Mouse (Mus musculus) stomach, embryonic 14.5 days (tissue): ENCODE results near the gene Psmb8. TPM values are rescaled to one million over a fixed set of nuclear protein-coding genes. Genes with fewer than 3 reads are reported as not detected.

Experiments
- ATAC-seq: fragments of 200-750 bp; cut with Nextera tagmentation; 2 replicates; pipeline ENCODE4 v1.8.0; 2017; ENCODE audit warnings: low read depth, moderate TSS enrichment; ENCODE audit not compliant: insufficient number of reproducible peaks, insufficient read depth, low FRiP score
- H3K27ac ChIP-seq: fragments of 300-500 bp; sonication (generic); 2 replicates; pipeline ENCODE4 v1.5.1; 2014; ENCODE audit warnings: mild to moderate bottlenecking, low read length, moderate library complexity, mixed read lengths
- H3K27me3 ChIP-seq: fragments of 300-500 bp; sonication (generic); 2 replicates; pipeline ENCODE4 v1.6.1; 2014; ENCODE audit warnings: low read length, control low read depth, mixed read lengths; ENCODE audit not compliant: control insufficient read depth, insufficient read depth
- H3K36me3 ChIP-seq: fragments of 300-500 bp; sonication (generic); 2 replicates; pipeline ENCODE4 v1.6.1; 2014; ENCODE audit warnings: mild to moderate bottlenecking, control low read depth, low read length, moderate library complexity, mixed read lengths; ENCODE audit not compliant: control insufficient read depth, insufficient read depth
- H3K4me1 ChIP-seq: fragments of 300-500 bp; sonication (generic); 2 replicates; pipeline ENCODE4 v1.6.1; 2014; ENCODE audit warnings: low read length, control low read depth, mixed read lengths; ENCODE audit not compliant: control insufficient read depth, insufficient read depth
- H3K4me2 ChIP-seq: fragments of 300-500 bp; sonication (generic); replicated peaks from 2 replicates; pipeline ENCODE4 v1.6.1; 2014; ENCODE audit warnings: low read depth, low read length, control low read depth
- H3K4me3 ChIP-seq: fragments of 300-500 bp; sonication (generic); 2 replicates; pipeline ENCODE4 v1.5.1; 2014; ENCODE audit warnings: low read depth, low read length, control low read depth
- H3K9ac ChIP-seq: fragments of 300-500 bp; sonication (generic); replicated peaks from 2 replicates; pipeline ENCODE4 v1.6.1; 2014; ENCODE audit warnings: low read depth, mild to moderate bottlenecking, control low read depth, low read length, moderate library complexity, mixed read lengths
- H3K9me3 ChIP-seq: fragments of 300-500 bp; sonication (generic); 2 replicates; pipeline ENCODE4 v1.6.1; 2016; ENCODE audit warnings: low read depth, low read length, control low read depth; ENCODE audit not compliant: control insufficient read depth
- WGBS: fragments of 180-500 bp; shearing (Covaris S2); extraction: QIAGEN DNeasy Blood & Tissue Kit; methylation state at CpG from one replicate; pipeline ENCODE4 v1.1.7; 2014; 5-methylcytosine and 5-hydroxymethylcytosine counted together
- polyA plus RNA-seq: library from polyadenylated mRNA; unstranded; fragments of >200 nt; fragmentation: Nextera tagmentation; extraction: Ambion mirVana; gene quantifications from 2 replicates; pipeline ENCODE4 v1.2.1, GENCODE M21; 2014

Gene Psmb8
- polyA plus RNA-seq, 1 experiment from 2014 or later: 8.3 TPM

DNA sequence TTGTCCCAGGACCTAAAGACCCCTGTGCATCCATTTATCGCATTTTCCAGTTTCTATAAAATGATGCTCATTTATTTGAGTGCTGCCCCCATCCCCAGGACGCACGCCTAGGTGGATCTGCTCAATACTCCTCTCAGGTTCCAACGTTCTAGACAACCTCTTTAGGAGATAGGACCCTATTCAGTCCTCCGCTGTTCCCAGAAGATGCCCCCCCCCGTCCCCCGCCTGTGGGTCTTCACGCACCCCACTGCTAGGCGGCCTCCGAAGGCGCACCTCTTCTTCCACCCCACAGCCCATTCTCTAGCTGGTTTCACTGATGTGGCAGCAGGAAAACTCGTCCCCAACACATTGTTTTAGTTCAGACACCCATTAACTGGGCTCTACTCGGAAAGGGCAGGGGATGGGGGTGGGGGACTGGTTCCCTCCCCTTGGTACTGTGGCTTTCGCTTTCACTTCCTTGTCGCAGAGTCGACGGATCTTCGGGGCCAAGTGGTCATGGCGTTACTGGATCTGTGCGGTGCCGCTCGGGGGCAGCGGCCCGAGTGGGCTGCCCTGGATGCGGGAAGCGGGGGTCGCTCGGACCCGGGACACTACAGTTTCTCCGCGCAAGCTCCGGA is 491 bp downstream of the Psmb8 start:
- Histone ChIP-seq H3K36me3 (no peaks in the 10 kb centered on the region), H3K9me3 (no peaks in the 10 kb centered on the region), H3K4me3 (peak overlapping the region; percentile 40), H3K27ac (no peak overlapping the region), H3K9ac (0 out of 2 replicates have a peak overlapping the region, but pooled peaks have one; percentile 21), H3K27me3 (peaks cover 35% of the 10 kb centered on the region), H3K4me2 (peak overlapping the region; percentile 62), H3K4me1 (0 out of 2 replicates have a peak, but pooled peaks cover 5% of the 10 kb centered on the region)
- 3% methylated on average over 32 of the region's 32 CpGs for WGBS
- no peak for ATAC-seq

DNA sequence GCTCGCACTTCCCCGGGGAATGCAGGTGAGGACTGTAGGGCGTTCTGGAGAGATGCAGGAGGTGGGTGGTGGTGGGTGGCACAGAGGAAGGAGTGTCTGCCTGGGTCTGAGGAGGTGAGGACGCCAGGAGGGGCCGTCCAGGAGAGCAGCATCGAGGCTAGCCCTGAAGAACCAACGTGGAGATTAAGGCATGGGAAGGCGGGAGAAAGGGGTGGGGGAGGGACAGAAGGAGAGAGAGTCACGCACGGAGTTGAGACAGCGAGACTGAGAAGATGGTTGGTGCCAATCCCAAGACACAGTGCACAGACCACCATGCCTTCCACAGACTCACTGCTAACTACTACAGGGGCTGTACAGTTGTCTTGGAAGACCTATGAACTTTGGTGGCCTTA is 996 bp downstream of the Psmb8 start:
- peak overlapping the region; percentile 62 for H3K4me2 ChIP-seq
- H3K9ac ChIP-seq: 0 out of 2 replicates have a peak overlapping the region, but pooled peaks have one; percentile 21
- H3K36me3 ChIP-seq: no peaks in the 10 kb centered on the region
- no peaks in the 10 kb centered on the region for H3K9me3 ChIP-seq
- 0 out of 2 replicates have a peak, but pooled peaks cover 5% of the 10 kb centered on the region for H3K4me1 ChIP-seq
- H3K27me3 ChIP-seq: peaks cover 35% of the 10 kb centered on the region
- 9% methylated on average over 11 of the region's 11 CpGs for WGBS
- H3K4me3 ChIP-seq: peak overlapping the region; percentile 40
- no peak for ATAC-seq
- no peak overlapping the region for H3K27ac ChIP-seq

DNA sequence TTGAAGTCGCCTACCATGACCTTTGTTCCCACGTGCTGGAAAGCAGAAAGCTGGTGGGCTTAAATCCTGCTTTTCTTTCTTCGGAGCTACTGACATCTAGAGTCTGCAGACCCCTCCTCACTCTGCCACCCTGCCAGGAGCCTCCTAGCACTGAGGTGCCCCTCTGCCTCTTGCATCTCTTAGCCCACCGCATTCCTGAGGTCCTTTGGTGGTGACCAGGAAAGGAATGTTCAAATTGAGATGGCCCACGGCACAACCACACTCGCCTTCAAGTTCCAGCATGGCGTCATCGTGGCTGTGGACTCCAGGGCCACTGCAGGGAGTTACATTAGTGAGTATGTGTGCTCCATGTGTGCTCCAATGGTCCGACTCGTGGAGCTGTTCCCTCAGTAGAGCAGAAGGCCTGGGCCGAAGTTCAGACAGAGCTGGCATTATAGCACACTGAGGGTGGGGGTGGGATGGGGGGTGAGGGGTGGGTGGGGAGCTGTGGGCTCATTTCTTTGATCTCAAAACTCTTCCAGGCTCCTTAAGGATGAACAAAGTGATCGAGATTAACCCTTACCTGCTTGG is 1.6 kb downstream of the Psmb8 start:
- H3K9me3 ChIP-seq: no peaks in the 10 kb centered on the region
- 69% methylated on average over 12 of the region's 12 CpGs for WGBS
- no peak overlapping the region for H3K4me3 ChIP-seq
- 0 out of 2 replicates have a peak, but pooled peaks cover 5% of the 10 kb centered on the region for H3K4me1 ChIP-seq
- H3K4me2 ChIP-seq: no peak overlapping the region
- no peak for ATAC-seq
- H3K27me3 ChIP-seq: peaks cover 31% of the 10 kb centered on the region
- H3K9ac ChIP-seq: no peak overlapping the region
- H3K27ac ChIP-seq: no peak overlapping the region
- H3K36me3 ChIP-seq: no peaks in the 10 kb centered on the region

DNA sequence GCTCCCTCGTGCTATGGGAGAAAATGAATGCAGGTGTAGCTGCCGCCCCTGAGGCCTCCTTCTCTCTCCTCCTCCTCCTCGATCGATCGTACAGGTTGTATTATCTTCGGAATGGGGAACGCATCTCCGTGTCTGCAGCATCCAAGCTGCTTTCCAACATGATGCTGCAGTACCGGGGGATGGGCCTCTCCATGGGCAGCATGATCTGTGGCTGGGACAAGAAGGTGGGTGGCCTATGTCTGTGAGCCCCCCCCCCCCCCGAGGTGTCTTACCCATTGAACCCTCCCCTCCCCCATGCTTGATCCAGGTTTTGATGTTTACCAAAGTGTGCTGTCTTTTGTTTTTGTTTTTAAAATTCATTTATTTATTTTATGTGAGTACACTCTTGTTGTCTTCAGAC is 2.5 kb downstream of the Psmb8 start:
- 83% methylated on average over 10 of the region's 10 CpGs for WGBS
- Histone ChIP-seq H3K9me3 (no peaks in the 10 kb centered on the region), H3K4me1 (0 out of 2 replicates have a peak, but pooled peaks cover 8% of the 10 kb centered on the region), H3K27me3 (peaks cover 26% of the 10 kb centered on the region), H3K9ac (no peak overlapping the region), H3K4me2 (no peak overlapping the region), H3K36me3 (no peaks in the 10 kb centered on the region), H3K27ac (no peak overlapping the region), H3K4me3 (no peak overlapping the region)
- no peak for ATAC-seq

DNA sequence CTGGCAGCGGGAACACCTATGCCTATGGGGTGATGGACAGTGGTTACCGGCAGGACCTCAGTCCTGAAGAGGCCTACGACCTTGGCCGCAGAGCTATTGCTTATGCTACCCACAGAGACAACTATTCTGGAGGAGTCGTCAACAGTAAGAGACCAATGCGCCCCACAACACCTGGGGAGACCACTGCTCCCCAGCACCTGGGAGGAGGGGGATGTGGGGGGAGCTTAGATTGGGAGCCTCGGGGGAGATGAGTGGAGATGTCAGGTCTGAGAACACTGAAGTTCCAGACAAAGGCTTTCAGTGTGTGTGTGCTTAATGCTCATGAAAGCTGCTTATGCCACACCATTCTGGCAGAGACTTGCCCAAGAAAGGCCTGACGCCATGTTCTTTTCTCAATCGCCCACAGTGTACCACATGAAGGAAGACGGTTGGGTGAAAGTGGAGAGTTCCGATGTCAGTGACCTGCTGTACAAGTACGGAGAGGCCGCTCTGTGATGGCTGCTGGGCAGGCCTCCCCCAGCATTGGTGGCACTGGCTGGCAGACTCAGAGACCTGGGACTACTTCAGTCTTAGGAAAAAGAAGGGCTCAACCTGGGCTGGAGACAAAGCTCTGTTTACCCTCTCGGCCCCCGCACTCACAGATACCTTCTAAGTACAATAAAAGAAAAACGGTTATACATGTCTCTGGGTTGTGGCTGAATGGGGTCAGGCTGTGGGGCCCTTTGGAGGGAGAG is 3.4 kb downstream of the Psmb8 start:
- Histone ChIP-seq H3K36me3 (no peaks in the 10 kb centered on the region), H3K4me3 (no peak overlapping the region), H3K9ac (no peak overlapping the region), H3K27ac (no peak overlapping the region), H3K9me3 (no peaks in the 10 kb centered on the region), H3K4me1 (0 out of 2 replicates have a peak, but pooled peaks cover 12% of the 10 kb centered on the region), H3K4me2 (no peak overlapping the region), H3K27me3 (peaks cover 26% of the 10 kb centered on the region; the same call in 1 of the 2 replicates)
- whole genome bisulfite sequencing: 87% methylated on average over 16 of the region's 16 CpGs
- no peak for ATAC-seq

DNA sequence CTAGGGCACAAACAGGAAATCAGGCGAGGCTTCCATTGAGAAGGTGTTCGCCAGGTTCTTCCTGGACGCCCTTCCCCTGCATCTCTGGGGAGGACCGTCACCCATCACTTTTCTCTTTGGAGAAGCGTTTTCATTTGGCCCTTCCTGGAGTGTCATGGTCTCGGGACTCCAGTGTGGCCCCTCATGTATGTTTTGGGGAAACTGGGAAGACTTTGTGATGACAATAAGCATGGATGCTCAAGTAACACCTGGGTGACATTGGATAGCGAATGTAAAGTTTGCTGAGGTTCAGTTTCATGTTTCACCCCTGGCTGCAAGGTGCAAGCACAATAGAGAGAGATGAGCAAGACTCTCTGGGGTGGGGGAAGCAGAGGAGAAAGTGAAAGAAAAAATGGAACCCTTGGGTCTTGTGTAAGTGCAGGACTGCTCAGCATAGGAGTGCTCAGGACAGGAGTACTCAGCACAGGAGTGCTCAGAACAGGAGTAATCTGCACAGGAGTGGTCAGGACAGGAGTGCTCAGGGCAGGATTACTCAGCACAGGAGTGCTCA is 4.1 kb downstream of the Psmb8 start:
- WGBS: 67% methylated on average over 7 of the region's 7 CpGs
- Histone ChIP-seq H3K4me3 (no peak overlapping the region), H3K9me3 (no peaks in the 10 kb centered on the region), H3K4me2 (no peak overlapping the region), H3K27ac (no peak overlapping the region), H3K4me1 (0 out of 2 replicates have a peak, but pooled peaks cover 12% of the 10 kb centered on the region), H3K9ac (no peak overlapping the region), H3K27me3 (peaks cover 23% of the 10 kb centered on the region; the same call in 1 of the 2 replicates), H3K36me3 (no peaks in the 10 kb centered on the region)
- ATAC-seq: no peak

DNA sequence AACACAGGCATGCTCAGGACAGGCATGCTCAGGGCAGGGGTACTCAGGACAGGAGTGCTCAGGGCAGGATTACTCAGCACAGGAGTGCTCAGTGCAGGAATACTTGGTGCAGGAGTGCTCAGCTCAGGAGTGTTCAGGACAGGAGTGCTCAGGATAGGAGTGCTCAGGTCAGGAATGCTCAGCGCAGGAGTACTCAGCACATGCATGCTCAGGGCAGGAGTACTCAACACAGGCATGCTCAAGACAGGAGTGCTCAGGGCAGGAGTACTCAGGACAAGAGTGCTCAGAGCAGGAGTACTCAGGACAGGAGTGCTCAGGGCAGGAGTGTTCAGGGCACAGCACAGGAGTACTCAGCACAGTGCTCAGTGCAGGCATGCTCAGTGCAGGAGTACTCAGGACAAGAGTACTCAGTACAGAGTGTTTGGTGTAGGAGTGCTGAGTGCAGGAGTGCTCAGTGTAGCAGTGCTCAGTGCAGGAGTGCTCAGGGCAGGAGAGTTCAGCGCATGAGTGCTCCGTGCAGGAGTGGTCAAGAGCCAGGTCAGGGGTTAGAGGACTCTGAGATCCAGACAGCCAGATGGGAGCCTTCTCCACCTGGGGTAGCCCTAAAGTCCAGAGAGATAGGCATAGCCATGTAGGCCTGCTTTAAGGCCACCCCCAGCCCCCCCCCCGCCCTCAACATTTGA is 5.4 kb downstream of the Psmb8 start:
- Histone ChIP-seq H3K4me2 (no peak overlapping the region), H3K4me3 (no peak overlapping the region), H3K27me3 (peaks cover 11% of the 10 kb centered on the region; the same call in 1 of the 2 replicates), H3K9ac (no peak overlapping the region), H3K9me3 (no peaks in the 10 kb centered on the region), H3K27ac (no peak overlapping the region), H3K4me1 (0 out of 2 replicates have a peak, but pooled peaks cover 9% of the 10 kb centered on the region), H3K36me3 (no peaks in the 10 kb centered on the region)
- ATAC-seq: no peak
- 76% methylated on average over 4 of the region's 4 CpGs for WGBS

DNA sequence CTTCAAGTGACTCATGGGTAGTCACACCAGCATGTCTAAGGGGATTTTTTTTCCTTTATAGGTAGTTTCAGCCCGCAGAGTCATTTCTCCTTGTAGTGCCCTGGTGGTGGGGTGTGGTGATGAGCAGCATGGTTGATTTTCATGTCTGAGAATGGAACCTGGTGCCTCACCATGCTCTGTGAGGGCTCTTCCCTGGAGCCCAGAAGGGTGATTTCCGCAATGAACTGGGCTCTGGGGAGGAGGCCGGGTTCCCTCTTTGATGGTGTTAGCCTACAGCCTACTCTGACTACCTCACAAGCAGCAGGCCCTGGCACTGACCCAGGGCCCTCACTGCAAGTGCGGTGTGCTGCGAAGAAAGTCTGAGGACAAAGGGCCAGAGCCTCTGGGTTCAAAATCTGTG is 5.9 kb downstream of the Psmb8 start, which contains the start of gene Tap2:
Tap2 (plus strand) TSS at position 84 of the 400 bp plus-strand sequence.
- Histone ChIP-seq H3K27ac (no peak within 1 kb of the TSS), H3K36me3 (no peaks in the 10 kb centered on the region), H3K9me3 (no peaks in the 10 kb centered on the region), H3K9ac (peak within 1 kb of the TSS; percentile 50), H3K4me1 (0 out of 2 replicates have a peak, but pooled peaks cover 7% of the 10 kb centered on the region), H3K27me3 (peaks cover 6% of the 10 kb centered on the region; the same call in 1 of the 2 replicates), H3K4me2 (peak within 1 kb of the TSS; percentile 97), H3K4me3 (peak within 1 kb of the TSS; percentile 70)
- no peak for ATAC-seq
- 69% methylated on average over 5 of the region's 5 CpGs for WGBS
